Mouse (Mus musculus) bone marrow, adult 2 months (tissue): Measurements from ENCODE around the gene Timm17b.

ENCODE experiments used
- CTCF ChIP-seq: fragments of 200-500 bp; IDR thresholded peaks from 2 replicates; pipeline ENCODE4 v1.5.1; 2011; ENCODE audit warnings: low read length, control low read depth; ENCODE audit not compliant: control insufficient read depth, insufficient read depth
- POLR2A ChIP-seq: fragments of 200-500 bp; IDR thresholded peaks from 2 replicates; pipeline ENCODE4 v1.6.1; 2011; ENCODE audit warnings: low read depth, mild to moderate bottlenecking, control low read depth, low read length, borderline replicate concordance; ENCODE audit not compliant: control insufficient read depth

DNA sequence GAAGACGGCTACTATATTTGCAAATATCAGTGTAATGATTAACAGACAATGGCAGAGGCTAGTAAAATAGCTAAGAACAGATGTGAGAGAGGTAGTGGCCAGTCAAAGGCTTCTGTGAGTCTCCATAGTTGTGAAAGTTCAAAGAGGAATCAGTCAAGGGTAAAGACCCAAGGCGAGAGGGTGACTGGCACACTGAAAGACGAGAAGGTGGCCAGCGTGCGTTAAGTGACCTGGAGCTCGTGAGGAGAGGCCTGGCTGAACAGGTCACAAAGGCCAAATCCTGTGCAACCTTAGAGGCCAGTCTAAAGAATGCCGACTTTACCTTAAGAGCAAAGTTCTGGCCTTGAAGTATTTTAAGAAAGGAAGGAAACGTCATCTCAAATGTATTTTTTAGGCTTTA lies 46.5 kb downstream of the Timm17b start:
- TF ChIP-seq POLR2A: no peak
- no peak for TF ChIP-seq CTCF
